Mouse (Mus musculus): ENCODE measurements around the gene Creb3l1. TPM values are rescaled to one million over a fixed set of nuclear protein-coding genes. Genes with fewer than 3 reads are reported as not detected.

The Creb3l1 gene
- polyA plus RNA-seq, 1 experiment from 2014 or later, result 1.3 TPM

GRCm38 (mm10) chr2:92052188-92052587 is 27.9 kb upstream of the Creb3l1 start:
- no peak overlapping the region for H3K27ac ChIP-seq (ENCODE audit: low read length)
- WGBS (ENCODE audit: insufficient replicate concordance), result 61% methylated on average over 8 of the region's 8 CpGs
- H3K4me1 ChIP-seq (ENCODE audit: control insufficient read depth, low read depth, low read length), result peaks cover 10% of the 10 kb centered on the region
- no peak overlapping the region for H3K9ac ChIP-seq (ENCODE audit: low read depth, low read length)
- no peak for ATAC-seq (ENCODE audit: low read depth)
- H3K27me3 ChIP-seq (ENCODE audit: control insufficient read depth, insufficient read depth, low read depth, low read length), result peaks cover 20% of the 10 kb centered on the region
- no peaks in the 10 kb centered on the region for H3K9me3 ChIP-seq (replicated peaks; ENCODE audit: control insufficient read depth, low read length)
- H3K4me2 ChIP-seq (ENCODE audit: low read depth, low read length), result no peak overlapping the region
- H3K36me3 ChIP-seq (ENCODE audit: control insufficient read depth, insufficient read depth), result no peaks in the 10 kb centered on the region
- no peak overlapping the region for H3K4me3 ChIP-seq (ENCODE audit: low read depth, low read length)

- Histone ChIP-seq H3K27me3 (ENCODE audit: control insufficient read depth, insufficient read depth, low read depth, low read length) (peaks cover 2% of the 10 kb centered on the region; the same call in 1 of the 2 replicates), H3K9ac (ENCODE audit: low read depth, low read length) (no peak overlapping the region), H3K4me1 (ENCODE audit: control insufficient read depth, low read depth, low read length) (no peaks in the 10 kb centered on the region; the same call in 1 of the 2 replicates), H3K4me2 (ENCODE audit: low read depth, low read length) (no peak overlapping the region), H3K9me3 (replicated peaks; ENCODE audit: control insufficient read depth, low read length) (no peaks in the 10 kb centered on the region), H3K4me3 (ENCODE audit: low read depth, low read length) (no peak overlapping the region), H3K27ac (ENCODE audit: low read length) (no peak overlapping the region), H3K36me3 (ENCODE audit: control insufficient read depth, insufficient read depth) (no peaks in the 10 kb centered on the region)
- WGBS (ENCODE audit: insufficient replicate concordance), result 55% methylated on average over 9 of the region's 9 CpGs
- ATAC-seq (ENCODE audit: low read depth), result no peak
These were observed 23.9 kb upstream of the Creb3l1 start for GRCm38 (mm10) chr2:92048034-92048690.

GRCm38 (mm10) chr2:92047601-92048000 is 23.3 kb upstream of the Creb3l1 start:
- ATAC-seq (ENCODE audit: low read depth), result peak; percentile 91
- Histone ChIP-seq H3K9me3 (replicated peaks; ENCODE audit: control insufficient read depth, low read length) (no peaks in the 10 kb centered on the region), H3K4me2 (ENCODE audit: low read depth, low read length) (no peak overlapping the region)

GRCm38 (mm10) chr2:92043285-92043684 is 19.0 kb upstream of the Creb3l1 start:
- Histone ChIP-seq H3K36me3 (ENCODE audit: control insufficient read depth, insufficient read depth) (no peaks in the 10 kb centered on the region), H3K27ac (ENCODE audit: low read length) (no peak overlapping the region), H3K27me3 (ENCODE audit: control insufficient read depth, insufficient read depth, low read depth, low read length) (no peaks in the 10 kb centered on the region), H3K4me3 (ENCODE audit: low read depth, low read length) (no peak overlapping the region), H3K9ac (ENCODE audit: low read depth, low read length) (no peak overlapping the region), H3K4me2 (ENCODE audit: low read depth, low read length) (no peak overlapping the region), H3K9me3 (replicated peaks; ENCODE audit: control insufficient read depth, low read length) (no peaks in the 10 kb centered on the region), H3K4me1 (ENCODE audit: control insufficient read depth, low read depth, low read length) (no peaks in the 10 kb centered on the region; the same call in 1 of the 2 replicates)
- ATAC-seq (ENCODE audit: low read depth), result no peak
- WGBS (ENCODE audit: insufficient replicate concordance), result 75% methylated on average over 12 of the region's 12 CpGs

More at GRCm38 (mm10) chr2:92047601-92048000, 23.3 kb upstream of the Creb3l1 start:
- H3K36me3 ChIP-seq (ENCODE audit: control insufficient read depth, insufficient read depth), result no peaks in the 10 kb centered on the region
- 31% methylated on average over 4 of the region's 4 CpGs for WGBS (ENCODE audit: insufficient replicate concordance)
- H3K27me3 ChIP-seq (ENCODE audit: control insufficient read depth, insufficient read depth, low read depth, low read length), result peaks cover 2% of the 10 kb centered on the region; the same call in 1 of the 2 replicates
- H3K4me1 ChIP-seq (ENCODE audit: control insufficient read depth, low read depth, low read length), result no peaks in the 10 kb centered on the region; the same call in 1 of the 2 replicates
- H3K4me3 ChIP-seq (ENCODE audit: low read depth, low read length), result no peak overlapping the region
- H3K9ac ChIP-seq (ENCODE audit: low read depth, low read length), result no peak overlapping the region
- H3K27ac ChIP-seq (ENCODE audit: low read length), result no peak overlapping the region

GRCm38 (mm10) chr2:92041538-92041937 is 17.2 kb upstream of the Creb3l1 start:
- no peak overlapping the region for H3K4me3 ChIP-seq (ENCODE audit: low read depth, low read length)
- no peaks in the 10 kb centered on the region for H3K27me3 ChIP-seq (ENCODE audit: control insufficient read depth, insufficient read depth, low read depth, low read length)
- no peak overlapping the region for H3K4me2 ChIP-seq (ENCODE audit: low read depth, low read length)
- WGBS (ENCODE audit: insufficient replicate concordance), result 58% methylated on average over 15 of the region's 15 CpGs
- H3K27ac ChIP-seq (ENCODE audit: low read length), result no peak overlapping the region
- H3K9ac ChIP-seq (ENCODE audit: low read depth, low read length), result no peak overlapping the region
- H3K4me1 ChIP-seq (ENCODE audit: control insufficient read depth, low read depth, low read length), result no peaks in the 10 kb centered on the region
- no peaks in the 10 kb centered on the region for H3K36me3 ChIP-seq (ENCODE audit: control insufficient read depth, insufficient read depth)
- H3K9me3 ChIP-seq (replicated peaks; ENCODE audit: control insufficient read depth, low read length), result no peaks in the 10 kb centered on the region
- ATAC-seq (ENCODE audit: low read depth), result no peak

GRCm38 (mm10) chr2:92034273-92034672 is 10.0 kb upstream of the Creb3l1 start:
- no peaks in the 10 kb centered on the region for H3K4me1 ChIP-seq (ENCODE audit: control insufficient read depth, low read depth, low read length)
- no peak overlapping the region for H3K4me2 ChIP-seq (ENCODE audit: low read depth, low read length)
- no peak overlapping the region for H3K9ac ChIP-seq (ENCODE audit: low read depth, low read length)
- no peaks in the 10 kb centered on the region for H3K27me3 ChIP-seq (ENCODE audit: control insufficient read depth, insufficient read depth, low read depth, low read length)
- 53% methylated on average over 9 of the region's 9 CpGs for WGBS (ENCODE audit: insufficient replicate concordance)
- no peaks in the 10 kb centered on the region for H3K36me3 ChIP-seq (ENCODE audit: control insufficient read depth, insufficient read depth)
- no peak for ATAC-seq (ENCODE audit: low read depth)
- no peaks in the 10 kb centered on the region for H3K9me3 ChIP-seq (replicated peaks; ENCODE audit: control insufficient read depth, low read length)
- H3K4me3 ChIP-seq (ENCODE audit: low read depth, low read length), result no peak overlapping the region
- no peak overlapping the region for H3K27ac ChIP-seq (ENCODE audit: low read length)

GRCm38 (mm10) chr2:92030554-92030953 is 6.3 kb upstream of the Creb3l1 start:
- Histone ChIP-seq H3K27ac (ENCODE audit: low read length) (no peak overlapping the region), H3K27me3 (ENCODE audit: control insufficient read depth, insufficient read depth, low read depth, low read length) (no peaks in the 10 kb centered on the region), H3K4me1 (ENCODE audit: control insufficient read depth, low read depth, low read length) (no peaks in the 10 kb centered on the region), H3K9me3 (replicated peaks; ENCODE audit: control insufficient read depth, low read length) (no peaks in the 10 kb centered on the region), H3K4me2 (ENCODE audit: low read depth, low read length) (no peak overlapping the region), H3K4me3 (ENCODE audit: low read depth, low read length) (no peak overlapping the region), H3K9ac (ENCODE audit: low read depth, low read length) (no peak overlapping the region), H3K36me3 (ENCODE audit: control insufficient read depth, insufficient read depth) (no peaks in the 10 kb centered on the region)
- WGBS (ENCODE audit: insufficient replicate concordance), result 69% methylated on average over 8 of the region's 8 CpGs
- no peak for ATAC-seq (ENCODE audit: low read depth)

- 61% methylated on average over 10 of the region's 10 CpGs for WGBS (ENCODE audit: insufficient replicate concordance)
- no peaks in the 10 kb centered on the region for H3K36me3 ChIP-seq (ENCODE audit: control insufficient read depth, insufficient read depth)
- H3K27me3 ChIP-seq (ENCODE audit: control insufficient read depth, insufficient read depth, low read depth, low read length), result peaks cover under 1% of the 10 kb centered on the region; the same call in 1 of the 2 replicates
- H3K9me3 ChIP-seq (replicated peaks; ENCODE audit: control insufficient read depth, low read length), result no peaks in the 10 kb centered on the region
- no peak overlapping the region for H3K4me3 ChIP-seq (ENCODE audit: low read depth, low read length)
- no peak overlapping the region for H3K9ac ChIP-seq (ENCODE audit: low read depth, low read length)
- no peak for ATAC-seq (ENCODE audit: low read depth)
- H3K27ac ChIP-seq (ENCODE audit: low read length), result no peak overlapping the region
- H3K4me1 ChIP-seq (ENCODE audit: control insufficient read depth, low read depth, low read length), result no peaks in the 10 kb centered on the region; the same call in 1 of the 2 replicates
- H3K4me2 ChIP-seq (ENCODE audit: low read depth, low read length), result no peak overlapping the region
These were observed 5.3 kb upstream of the Creb3l1 start for GRCm38 (mm10) chr2:92029387-92030133.

Measured in liver, embryonic 16.5 days (tissue).